Mouse (Mus musculus) CD4-positive, CD25-positive, alpha-beta regulatory T cell, adult 2 months (primary cell): ENCODE data around the gene Sez6l.

ENCODE experiments used
- DNase-seq: peaks from one replicate; pipeline ENCODE4 v3.0.0-alpha.2; 2012; ENCODE audit warnings: low read depth, low spot score

Gene Sez6l

DNA sequence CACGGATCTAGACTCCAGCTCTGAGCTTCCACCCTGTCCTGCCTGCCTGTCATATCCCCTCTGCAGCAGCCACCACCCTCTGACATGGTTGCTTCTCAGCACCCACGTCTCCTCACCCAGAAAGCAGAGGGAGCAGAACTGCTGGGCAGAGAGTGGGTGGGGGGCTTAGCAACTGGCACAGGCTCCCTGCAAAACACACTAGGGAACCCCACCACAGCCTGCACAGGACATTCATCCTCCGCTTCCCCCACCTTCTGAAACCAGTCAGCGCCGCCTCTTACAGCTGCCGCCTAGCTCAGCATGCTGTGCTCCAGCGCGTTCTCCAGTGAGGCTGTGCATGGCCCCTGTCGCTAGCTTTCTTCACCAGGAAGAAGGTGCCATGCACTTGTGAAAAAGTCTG lies 187.6 kb downstream of the Sez6l start:
- no peak for DNase-seq

DNA sequence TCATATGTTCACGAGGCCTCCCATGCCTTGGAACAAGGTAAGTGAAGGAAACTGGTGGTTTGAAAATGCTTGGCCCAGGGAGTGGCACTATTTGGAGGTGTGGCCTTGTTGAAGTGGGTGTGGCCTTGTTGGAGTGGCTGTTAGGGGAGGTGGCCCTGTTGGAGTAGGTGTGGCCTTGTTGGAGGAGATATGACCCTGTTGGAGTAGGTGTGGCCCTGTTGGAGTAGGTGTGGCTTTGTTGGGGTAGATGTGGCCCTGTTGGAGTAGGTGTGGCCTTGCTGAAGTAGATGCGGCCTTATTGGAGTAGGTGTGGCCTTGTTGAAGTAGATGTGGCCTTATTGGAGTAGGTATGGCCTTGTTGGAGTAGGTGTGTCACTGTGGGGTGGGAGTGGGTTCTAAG lies 191.0 kb downstream of the Sez6l start:
- peak; percentile 18 for DNase-seq

DNA sequence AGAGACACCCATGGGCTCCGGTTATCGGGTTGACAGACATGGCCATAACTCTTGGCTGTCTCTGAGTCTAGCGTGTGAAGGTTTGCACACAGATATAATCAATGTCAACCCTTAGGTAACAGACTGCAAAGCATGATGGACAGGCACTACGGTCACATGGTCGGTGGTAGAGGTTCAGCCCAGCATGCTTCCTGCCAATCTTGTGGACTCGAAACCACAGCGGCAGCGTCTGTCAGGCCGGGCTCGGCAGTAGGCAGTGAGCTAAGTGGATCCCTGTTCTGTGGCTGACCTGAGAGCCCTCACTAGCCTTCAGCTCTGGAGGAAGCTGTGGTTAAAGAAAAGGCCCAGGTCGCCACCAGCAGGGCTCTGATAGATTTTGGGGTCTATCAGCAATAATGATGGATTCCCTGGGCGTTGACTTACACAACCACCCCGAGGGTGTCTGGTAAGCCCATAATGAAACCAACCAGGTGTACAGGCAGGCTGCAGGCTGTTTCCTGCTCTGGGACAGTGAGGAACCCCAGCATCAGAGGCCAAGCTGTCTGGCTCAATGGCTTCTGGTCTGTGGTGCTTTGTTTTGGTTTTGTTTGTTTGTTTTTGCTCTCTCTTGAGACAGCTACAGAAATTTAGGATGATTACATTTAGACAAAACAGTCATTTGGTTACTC lies 192.0 kb downstream of the Sez6l start:
- peak; percentile 49 for DNase-seq

DNA sequence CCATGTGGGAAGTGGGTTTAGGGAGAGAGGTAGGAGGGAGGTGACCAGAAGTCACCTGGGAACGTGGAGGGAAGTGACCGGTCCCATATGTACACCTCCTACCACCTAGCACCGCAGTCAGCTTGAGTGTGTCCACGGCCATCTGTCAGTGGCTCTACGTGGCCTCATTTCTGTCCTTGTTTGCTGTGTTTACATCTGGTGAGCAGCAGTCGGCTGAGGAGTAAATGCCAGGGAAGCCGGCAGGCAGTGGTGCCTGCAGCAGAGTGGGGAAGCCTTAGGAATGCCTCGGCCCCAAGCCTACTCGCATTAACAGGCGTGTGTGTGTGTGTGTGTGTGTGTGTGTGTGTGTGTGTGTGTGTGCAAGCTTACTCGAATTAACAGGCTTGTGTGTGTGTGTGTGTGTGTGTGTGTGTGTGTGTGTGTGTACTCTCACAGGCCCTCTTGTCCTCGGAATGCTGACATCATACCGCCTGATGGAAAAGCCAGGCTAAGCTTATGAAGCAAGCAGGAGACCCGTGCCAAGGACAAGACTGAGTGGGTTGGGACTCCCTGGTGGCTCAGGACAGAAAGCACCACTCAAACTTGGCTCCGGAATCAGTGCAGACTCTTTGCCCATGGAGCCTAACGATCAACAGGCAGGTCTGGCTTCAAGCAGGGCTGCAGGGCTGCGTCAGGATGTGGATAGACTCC lies 194.2 kb downstream of the Sez6l start:
- no peak for DNase-seq

DNA sequence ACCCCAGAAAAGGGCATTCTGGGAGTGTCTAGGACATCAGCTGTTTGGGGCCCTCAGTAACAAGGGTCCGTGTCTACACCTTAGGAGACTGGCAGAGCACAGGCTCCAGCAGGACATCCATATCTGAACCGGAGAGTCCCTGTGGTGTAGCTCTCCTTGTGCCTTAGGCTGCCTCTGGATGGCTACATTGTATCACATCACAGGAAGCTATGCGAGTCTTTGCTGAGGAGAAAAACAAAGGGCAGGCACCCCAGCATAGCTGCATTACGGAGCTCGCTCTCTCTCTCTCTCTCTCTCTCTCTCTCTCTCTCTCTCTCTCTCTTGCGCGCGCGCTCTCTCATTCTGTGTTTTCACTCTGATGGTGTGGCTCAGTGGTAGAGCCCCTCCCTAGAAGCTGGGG lies 194.9 kb downstream of the Sez6l start:
- DNase-seq: no peak

DNA sequence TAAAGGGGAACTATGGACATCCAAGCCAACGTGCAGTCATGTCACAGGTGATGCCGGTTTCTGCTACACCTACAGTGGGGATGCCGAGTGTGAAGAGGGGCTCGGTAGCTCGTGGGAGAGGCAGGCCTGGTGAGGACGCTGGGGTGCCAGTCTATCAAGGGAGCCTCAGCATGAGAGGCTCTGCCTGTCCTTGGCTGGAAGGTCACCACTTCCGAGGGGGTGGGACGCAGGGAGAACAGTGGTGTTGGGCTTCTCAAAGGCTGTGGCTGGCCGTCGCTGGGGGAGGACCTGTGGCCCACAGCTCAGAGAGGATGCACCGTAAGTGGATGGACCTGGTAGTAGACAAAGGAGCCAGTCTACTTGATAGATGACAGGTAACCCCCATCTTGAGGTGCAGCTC lies 195.8 kb downstream of the Sez6l start:
- DNase-seq: no peak

DNA sequence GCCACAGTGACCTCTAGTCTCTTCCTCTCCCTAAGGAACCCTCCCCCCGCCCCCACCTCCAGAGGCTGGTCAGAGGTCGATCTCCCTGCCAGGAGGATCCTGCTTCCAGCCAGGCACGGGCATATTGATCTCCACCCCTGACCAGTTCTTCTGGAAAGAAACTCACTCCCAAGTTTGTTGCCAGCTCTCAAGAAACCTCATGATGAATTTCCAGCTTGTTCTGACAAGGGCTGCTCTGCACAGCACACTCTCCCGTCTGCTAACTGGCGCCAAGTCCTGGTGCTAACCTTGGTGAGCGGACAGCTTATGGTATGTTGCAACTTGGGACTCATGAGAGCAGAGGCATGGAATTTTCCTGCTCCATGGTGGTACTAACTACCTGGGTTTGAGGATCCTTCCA lies 198.3 kb downstream of the Sez6l start:
- DNase-seq: no peak

DNA sequence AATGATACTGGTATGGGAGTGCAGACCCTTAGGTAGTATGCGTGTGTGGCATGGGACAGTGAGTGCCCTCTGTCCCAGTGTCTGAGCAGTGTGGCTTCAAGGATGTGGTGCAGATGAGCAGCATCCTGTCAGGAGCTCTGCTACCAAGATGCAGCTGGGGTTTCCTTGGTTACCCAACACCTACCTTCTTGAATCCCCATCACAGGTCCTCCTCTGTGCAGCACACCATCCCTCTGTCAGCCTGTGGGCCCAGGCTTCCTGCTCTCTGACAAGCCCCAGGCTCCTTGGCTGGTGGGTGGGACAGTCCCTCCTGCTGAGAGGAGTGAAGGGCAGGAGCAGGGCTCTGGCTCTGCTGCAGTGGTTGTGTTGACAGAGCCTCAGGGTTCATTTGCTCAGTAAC lies 199.6 kb downstream of the Sez6l start:
- no peak for DNase-seq

DNA sequence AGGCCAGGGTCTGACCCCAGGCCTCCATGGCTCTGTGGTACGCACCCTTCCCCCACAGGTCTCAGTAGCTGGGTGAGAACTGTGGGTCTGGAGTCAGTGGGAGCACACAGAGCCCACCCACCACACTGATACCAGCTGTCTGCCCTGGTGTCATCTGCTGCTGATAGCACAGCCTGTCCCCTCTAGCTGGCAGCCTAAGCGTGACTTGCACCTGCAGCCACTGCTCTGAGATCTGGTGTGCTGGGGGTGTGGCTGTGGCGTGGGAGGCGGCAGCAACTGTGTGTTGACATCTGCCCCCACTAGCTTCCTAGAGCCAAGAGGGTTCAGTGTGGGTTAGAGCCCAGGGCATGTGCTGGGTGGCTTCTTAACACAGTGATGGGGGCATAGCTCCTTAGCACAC lies 200.9 kb downstream of the Sez6l start:
- no peak for DNase-seq

DNA sequence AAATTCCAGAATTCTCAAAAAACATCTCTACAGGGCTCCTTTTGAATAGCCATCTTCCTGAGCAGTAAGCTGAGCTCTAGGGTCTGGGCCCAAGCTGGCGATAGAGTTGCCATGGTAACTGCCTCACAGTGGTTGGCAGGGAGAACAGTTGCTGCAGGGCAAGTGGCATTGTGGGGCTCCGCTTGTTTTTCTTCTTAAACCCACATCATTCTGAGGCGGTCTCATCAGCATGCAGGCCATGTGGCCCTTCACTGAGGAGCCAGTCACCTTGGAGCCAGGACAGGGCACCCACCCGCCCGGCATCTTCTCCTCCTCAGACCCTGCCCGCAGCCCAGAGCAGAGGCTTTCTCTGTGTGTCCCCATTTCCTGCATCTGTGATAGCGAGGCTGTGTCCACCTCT lies 205.1 kb downstream of the Sez6l start:
- no peak for DNase-seq

DNA sequence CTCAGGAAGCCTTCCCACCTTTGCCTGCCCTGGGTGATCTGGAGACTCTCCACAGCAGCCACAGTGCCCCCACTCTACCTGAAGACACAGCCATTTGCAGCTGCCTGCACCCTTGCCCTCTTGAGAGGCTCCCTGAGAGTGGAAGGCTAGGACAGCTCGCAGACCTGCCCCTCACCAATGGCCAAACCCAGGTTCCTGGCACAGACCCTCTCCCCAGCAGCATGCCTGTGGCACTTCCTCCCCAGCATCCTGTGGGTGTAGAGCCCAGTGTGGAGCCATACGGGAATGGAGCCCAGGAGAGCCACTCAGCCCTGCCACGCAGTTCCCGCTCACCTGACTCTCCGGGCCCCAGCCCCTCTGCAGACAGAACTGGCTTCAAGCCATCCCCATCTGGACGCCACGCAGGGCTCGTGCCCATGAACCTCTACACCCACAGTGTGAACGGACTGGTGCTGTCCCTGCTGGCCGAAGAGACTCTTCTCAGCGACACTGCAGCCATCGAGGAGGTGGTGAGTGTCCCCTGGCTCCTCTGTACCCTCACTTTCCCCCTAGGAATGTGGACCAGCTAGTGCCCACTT lies 206.7 kb downstream of the Sez6l start:
- no peak for DNase-seq

DNA sequence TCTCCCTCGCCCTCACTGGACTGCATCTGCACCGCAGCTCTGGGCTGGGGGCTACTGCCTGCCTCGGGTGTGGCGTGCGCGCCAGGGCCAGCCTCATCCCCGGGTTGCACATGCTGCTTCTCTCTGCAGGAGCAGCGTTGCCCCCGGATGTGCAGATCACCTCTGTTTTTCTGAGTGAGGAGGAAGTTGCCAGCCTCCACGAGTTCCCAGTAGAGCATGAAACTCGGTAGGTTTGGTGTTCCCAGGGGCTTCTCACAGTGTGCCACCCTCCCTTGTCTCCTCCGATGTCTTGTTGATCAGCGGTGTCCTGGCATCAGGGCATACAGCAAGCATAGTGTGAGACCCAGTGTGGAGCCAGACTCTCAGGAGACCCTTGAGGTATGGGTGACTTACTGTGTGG lies 207.7 kb downstream of the Sez6l start:
- DNase-seq: no peak
